Mouse (Mus musculus) gastrocnemius, adult 18-20 months (tissue): Measurements from ENCODE around the gene Prph2. TPM values are rescaled to one million over a fixed set of nuclear protein-coding genes. Genes with fewer than 3 reads are reported as not detected.

Experiments used
- DNase-seq: peaks from one replicate; pipeline ENCODE4 v3.0.0; 2021; ENCODE audit warnings: low spot score
- long read RNA-seq, 2 experiments: library from polyadenylated mRNA; stranded (forward); transcript quantifications; one replicate each; pipeline ENCODE4 v2.0.0; 2021
- total RNA-seq, 2 experiments: library from RNA; stranded (reverse); gene quantifications; 2 replicates each; pipeline ENCODE4 v1.2.3; 2021

The Prph2 gene
- total RNA-seq, result not detected
- long read RNA-seq, experiment 1, result 0 reads
- long read RNA-seq, experiment 2, result 0 reads

DNA sequence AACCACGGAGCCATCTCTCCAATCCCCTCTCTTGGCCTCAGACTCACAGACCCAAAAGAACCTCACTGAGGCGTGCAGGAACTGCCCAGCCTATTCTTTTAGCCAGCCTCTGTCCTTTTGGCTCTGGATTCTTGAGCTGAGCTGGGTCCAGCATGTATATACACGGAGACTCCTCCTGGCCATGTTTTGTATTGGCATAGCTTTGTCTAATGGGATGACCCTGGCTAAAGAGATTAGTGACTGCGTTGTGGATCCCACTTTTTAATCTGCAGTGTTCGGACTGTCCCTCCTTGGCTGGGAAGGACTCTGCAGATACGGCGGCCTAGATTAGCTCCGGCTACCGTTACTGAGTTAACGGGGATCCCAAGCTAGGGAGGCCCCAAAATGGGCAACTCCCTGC, at the start of gene Prph2:
Gene Prph2 (plus strand): TSS at position 274 of the 400 bp plus-strand sequence.
- no peak for DNase-seq

DNA sequence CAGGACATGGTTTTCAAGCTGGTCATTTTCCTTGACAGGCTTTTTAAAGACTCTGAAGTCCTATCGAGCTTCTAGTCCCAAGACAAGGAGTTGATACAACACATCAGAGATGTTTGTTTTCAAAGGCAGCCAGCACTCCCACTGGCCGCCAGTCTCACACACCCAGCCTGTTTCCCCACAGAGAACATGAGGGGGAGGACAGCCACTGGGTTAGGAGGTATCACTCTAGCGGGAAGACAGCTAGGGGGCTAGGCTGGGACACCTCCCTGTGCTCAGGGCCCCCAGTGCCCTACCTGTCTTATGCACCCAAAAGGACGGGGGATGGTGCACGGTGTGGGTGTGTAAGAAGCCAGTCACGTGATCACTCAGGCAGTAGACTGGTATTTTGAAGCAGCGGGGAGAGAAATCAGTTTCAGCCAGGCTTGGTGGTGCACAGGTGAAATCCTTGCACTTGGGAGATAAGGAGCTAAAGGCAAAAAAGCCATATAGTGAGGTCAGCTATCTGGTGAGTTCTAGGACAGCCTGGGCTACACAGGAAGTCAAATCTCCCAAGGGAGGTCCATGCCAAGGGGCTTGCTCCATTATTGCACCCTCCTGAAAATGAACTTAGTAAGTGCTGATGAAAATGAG, 45.6 kb upstream of the Prph2 start:
- no peak for DNase-seq

DNA sequence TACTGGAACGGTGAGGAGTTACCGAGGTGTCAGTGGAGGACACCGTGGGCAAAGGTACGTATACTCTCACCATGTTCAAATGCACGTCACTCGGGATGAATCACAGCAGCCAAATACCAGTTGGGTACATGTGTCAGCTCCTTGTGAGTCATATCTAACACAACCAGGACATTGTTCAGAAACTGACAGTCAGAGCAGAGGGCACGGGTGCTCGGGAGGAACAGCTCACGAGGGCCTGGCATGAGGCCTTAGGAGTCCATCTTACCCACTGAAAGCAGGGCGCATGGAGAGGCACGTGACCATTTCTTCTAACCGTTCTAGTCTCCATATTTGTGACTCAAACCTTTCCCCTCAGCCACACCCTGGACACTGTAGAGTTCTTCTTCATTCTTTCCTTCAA, 43.4 kb upstream of the Prph2 start:
- no peak for DNase-seq

DNA sequence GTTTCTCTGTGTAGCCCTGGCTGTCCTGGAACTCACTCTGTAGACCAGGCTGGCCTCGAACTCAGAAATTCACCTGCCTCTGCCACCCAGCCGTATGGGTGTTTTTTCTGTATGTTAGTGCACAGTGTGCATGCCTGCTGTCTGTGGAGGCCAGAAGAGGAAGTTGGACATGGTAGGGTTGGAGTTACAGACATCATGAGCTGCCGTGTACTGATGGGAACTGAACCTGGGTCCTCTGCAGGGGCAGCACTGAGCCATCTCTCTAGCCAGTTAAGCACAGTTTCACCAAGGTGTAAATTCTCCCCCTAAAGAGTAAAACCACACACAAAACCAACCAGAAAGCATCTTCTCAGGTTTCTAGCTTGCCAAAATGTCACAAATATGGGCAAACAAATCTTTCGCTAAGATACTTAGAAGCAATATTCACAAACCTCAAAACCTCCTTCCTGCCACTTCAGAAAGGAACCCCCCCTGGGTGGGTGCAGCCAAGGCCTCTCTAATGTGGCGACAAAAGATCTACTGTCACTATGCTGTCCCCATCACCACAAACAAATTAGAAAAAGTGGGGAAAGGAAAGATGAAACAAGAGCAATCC, 40.0 kb upstream of the Prph2 start:
- DNase-seq, result no peak

DNA sequence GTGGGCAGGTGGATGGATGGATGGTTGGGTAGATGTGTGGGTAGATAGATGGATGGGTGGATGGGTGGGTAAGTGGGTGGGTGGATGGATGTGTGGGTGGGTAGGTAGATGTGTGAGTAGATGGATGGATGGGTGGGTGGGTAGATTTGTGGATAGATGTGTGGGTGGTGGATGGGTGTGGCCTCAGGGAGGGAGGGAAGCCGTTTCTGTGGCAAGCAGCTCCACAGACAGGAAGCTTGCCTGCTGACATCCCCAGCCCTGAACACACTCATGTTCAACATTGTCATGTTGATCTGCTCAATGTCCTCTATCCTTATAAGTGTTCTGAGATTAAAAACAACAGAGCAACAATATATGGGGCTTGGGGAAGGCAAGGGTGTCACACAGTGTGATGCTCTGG, 39.3 kb upstream of the Prph2 start:
- no peak for DNase-seq

DNA sequence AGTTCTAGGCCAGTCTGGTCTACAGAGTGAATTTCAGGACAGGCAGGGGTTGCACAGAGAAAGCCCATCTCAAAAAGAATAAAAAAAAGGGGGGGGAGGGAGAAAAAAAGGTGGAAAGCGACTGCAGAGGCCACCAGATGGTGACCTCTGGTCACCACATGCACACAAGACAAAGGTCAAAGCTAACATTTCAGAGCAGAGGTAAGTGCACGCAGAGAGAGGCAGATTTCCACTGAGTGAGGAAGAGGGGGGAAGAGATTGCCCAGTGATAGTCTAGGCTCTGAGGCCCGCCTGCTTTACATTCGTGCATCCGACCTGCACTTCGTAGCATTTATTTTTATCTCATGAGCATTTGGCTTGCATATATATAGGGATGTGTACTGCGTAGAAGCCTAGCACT, 37.5 kb upstream of the Prph2 start:
- no peak for DNase-seq

DNA sequence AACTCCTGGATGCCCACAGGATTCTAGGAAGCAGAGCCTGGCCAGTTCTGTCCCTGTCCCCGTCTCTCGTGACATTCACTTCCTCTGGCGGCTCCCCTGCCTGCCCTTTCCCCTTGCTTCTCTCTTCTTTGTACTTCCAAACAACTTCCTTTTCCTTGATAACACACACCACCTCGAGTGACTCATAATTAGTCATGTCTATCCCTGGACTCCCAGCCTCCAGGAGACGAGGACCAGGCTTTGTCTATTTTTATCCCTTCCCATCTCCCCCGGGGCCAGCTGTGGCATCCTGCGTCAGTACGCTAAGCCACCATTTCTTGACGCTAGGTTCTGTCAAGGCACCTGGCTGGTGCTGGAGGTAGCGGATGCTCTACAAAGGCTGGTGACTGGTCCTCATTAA, 36.1 kb upstream of the Prph2 start:
- peak; percentile 47 for DNase-seq

DNA sequence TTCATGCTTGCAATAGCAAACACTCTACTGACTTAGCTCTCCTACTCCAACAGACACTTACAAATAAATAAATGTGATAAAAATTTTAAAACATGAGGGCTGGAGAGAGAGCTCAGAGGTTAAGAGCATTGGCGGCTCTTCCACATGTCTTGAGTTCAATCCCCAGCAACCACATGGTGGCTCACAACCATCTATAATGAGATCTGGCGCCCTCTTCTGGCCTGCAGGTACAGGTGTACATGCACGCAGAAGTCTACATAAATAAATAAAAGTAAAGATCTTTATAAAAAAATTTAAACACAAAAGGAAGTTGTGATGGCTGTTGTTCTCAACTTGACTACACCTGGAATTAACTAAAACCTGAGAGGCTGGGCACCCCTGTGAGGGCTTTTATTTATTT, 34.6 kb upstream of the Prph2 start:
- DNase-seq, result no peak

DNA sequence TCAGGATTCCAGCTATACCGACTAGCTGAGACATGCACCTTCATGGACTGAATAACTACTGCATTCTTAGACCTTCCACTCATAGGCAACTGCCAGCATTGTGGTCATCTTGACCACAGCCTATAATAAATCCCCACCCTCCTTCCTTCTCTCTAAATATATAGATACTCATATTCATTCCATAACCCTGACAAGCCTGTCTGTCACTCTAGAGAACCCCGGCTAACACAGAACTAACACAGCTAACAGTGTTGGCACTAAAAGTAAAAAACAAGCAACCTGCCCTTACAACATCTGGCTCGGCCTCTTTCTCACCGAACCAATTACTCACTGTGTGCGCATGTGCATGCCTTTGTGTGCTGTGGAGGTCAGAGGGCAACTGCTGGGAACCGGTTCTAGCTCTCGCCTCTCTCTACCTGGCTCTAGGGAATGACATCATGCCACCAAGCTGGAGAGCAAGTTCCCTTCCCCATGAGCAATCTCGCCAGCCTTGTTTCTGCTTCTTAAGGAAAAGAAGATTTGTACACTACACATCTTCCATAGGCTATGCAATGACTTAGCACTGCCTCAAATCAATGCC, 33.8 kb upstream of the Prph2 start:
- DNase-seq, result no peak

DNA sequence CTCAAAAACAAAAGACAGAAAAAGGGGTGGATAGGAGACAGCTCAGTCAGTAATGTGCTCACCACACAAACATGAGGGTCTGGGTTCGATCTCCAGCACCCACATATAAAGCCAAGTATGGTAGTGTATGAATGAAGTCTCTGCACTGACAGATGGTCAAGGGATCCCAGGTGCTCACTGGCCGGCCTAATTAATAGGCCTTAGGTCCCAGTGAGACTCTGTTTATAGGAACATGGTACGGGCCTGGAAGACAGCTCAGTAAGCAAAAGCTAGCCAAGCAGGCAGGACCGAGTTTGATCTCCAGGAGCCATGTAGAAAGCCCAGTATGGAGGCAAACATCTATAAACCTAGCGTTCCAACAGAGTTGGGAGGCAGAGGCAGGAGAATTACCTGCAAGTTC, 33.2 kb upstream of the Prph2 start:
- no peak for DNase-seq

DNA sequence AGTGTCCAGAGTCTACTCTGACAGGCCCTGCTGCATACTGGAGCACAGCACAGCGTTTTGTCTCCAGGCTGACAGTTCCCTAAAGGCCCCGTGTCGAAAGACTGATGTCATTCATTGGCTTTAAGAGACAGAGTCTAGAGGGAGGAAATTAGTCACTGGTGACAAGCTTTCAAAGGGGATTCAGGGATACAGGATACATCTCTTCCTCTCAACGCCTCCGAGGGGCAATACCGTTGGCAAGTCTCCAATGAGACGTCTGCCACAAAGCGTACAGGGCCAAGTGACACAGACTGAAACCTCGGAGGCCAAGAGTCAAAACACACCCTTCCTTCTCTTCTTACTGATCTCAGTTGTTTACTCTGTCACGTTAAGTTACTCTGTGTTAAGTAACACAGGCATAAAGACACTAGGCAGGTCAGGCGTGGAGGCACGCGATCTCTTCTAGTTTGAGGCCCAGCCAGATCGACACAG, 30.4 kb upstream of the Prph2 start:
- DNase-seq, result peak; percentile 76

DNA sequence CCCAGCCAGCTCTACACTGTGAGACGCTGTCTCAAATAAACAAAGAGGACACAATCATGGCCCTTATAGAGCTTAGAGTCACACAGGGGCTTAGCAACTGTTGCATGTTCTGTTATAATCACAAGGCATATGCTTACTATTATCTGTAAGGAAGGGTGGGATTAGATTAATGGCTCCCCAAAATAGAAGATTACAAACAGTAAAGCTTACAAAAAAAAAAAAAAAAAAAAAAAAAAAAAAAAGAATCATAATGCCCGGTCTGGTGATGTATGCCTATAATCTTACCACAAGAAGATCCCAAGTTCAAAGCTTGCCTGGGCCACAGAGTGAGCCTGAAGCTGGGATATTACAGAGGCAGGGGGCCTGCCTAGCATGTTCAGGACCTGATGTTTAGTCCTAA, 29.9 kb upstream of the Prph2 start:
- DNase-seq, result no peak

DNA sequence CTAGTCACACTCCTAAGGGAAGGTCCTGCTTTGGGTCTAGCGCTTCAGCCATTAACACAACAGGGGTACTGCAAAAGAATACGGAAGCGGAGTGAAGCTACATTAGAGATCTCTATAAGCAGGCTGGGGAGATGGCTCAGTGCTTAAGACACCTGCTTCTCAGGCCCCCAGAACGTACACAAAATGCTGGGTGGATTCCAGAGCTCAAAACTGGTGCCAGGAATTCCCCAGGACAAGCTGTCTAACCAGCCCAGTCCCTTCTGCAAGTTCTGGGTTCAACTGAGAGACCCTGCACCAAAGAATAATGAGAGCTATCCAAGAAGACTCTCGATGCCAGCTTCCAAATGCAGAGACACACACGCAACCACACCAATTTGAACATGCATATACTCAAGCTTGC, 28.5 kb upstream of the Prph2 start:
- DNase-seq, result no peak

DNA sequence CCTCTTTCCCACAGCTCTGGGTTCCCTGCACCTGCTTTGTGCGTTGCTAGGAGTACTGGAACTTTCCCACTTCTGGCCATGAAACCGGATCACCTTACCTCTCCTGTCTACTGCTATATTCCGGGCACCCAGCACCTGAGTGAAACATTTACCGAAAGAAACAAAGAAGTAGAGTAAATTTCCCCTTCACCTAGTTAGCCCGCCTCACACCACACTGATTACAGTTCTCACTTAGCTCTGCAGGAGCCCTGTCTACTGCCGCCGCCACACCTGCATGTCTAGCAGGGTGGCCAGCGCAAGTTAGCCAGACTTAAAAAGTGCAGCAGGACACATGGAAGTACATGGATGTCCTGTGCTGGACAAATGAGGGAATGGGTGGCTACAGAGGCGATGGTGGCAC, 27.2 kb upstream of the Prph2 start:
- no peak for DNase-seq

DNA sequence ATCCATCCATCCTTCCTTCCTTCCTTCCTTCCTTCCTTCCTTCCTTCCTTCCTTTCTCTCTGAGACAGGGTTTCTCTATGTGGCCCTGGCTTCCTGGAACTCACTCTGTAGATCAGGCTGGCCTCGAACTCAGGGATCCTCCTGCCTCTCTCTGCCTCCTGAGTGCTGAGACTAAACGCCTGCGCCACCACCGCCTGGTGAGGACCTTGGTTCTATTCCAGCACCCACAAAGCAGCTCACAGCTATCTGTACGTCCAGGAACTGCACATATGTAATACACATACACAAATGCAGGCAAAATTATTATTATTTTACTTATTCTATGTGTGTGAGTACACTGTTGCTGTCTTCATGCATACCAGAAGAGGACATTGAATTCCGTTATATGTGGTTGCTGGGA, 25.5 kb upstream of the Prph2 start:
- DNase-seq, result no peak

DNA sequence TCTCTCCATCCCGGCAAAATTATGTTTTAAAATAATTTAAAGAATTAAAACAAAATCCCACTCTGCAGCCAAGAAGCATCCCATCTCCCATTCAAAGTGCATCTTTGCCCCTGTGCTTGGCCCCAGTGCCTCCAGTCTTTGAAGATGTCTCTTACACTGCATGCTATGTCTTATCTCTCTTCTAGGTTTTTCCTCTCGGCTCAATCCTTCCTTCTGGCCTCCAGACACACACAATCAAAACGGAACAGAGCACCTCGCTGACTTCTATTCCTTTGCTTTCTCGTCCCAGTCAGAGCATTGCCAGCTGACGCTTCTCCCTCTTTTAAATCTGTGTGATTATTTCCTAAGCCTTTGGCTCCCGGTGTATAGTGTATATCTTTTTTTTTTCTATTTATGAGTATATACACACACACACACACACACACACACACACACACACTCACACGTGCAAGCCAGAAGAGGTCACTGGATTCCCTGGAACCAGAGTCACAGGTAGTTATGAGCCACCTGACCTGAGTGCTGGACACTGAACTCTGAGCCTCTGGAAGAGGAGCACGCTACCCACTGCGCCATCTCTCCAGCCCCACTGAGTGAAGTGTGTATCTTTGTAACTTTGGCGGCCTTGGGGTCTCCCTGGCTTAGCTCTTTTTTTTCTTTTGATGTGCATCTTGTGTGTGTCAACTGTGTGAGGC, 24.9 kb upstream of the Prph2 start:
- DNase-seq, result no peak

DNA sequence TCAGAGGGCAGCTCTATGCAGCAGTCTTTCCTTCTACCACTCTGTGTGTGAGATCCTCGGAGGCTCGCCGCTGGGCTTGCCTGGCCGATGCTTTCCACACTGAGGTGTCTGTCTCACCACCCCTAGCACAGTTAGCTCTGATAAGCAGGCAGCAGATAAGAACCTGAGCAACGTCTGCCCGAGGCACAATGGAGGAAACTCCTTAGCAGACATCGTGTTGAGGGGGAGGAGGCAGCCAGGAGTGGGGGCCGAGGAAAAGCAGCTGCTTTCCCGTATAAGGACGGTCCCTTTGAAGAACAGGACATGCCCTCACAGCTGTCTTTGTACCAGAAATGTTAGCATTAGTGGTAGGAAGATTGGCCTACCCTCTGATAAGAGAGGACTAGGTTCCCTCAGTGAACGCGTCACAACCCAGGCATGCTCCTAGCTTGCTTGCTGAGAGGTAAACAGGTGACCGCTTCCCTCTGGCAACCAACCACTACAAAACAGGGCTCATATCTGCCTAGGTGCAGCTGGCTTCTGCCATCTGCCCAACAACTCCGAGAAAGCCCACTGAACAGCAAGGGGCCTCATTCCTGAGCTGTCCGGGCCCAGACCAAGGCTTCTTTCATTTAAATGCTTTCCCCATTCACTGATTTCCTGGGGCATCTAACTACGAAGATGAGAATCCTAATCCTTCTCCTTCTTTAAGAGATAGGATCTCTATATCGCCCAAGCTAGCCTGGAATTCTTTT, 24.2 kb upstream of the Prph2 start:
- DNase-seq, result no peak

DNA sequence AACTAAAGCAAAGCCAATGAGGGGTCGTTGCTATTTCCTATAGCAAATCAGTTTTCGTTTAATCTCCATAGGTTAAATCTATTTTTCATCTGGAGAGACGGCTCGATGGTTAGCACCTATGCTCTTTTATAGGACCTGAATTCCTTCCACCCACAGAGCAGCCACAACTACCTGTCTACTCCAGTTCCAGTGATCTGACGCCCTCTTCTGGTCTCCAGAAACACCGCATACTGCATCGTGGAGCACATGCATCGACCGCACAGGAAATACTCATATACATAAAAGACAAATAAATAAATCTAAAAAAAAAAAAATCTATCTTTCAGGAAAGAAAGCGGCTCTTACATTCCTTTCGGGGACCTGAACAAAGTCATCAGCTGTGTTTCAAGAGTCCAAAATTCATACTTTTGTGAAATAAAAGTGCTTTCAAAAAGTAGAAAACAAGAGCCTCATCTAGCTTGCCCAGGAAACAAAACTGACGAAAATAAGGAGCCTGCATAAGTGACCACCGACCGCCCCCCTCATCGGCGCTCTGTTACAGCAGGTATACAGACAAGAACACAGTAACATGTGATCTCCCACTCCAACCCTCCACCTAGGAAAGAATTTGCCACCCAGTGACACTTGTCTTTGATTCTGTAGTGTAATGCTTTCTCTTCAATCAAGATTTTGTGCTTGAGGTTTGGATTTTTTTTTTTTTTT, 21.6 kb upstream of the Prph2 start:
- DNase-seq, result peak; percentile 64

DNA sequence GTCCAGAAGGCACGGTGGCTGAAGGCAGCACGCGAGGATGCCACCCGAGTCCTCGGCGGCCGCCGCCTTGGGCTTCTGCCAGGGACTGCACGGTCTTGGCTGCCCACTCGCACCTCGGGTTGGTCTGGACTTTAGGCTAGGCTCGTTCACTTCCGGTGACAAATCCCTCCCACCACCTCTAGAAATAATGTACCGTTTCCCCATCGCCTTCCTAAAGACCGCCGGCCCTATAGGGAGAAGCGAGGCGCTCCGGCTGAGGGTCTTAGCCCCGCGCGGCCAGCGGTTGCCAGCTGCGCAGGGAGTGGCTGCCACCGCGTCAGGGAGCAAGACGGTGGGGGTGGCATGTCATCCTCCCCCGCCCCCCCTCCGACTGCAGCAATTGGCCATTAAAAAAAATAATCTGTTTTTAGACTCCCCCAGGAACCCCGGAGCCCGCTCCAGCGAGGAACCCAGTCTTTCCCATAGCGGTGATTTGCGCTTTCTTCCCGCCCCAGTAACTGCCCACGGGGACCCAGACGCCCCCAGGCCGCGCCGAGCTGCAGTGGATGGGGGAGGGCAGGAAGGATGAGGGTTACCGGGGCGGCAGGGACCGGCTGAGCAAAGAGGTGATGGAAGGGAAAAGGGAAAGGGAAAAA, 20.7 kb upstream of the Prph2 start:
- peak; percentile 83 for DNase-seq

DNA sequence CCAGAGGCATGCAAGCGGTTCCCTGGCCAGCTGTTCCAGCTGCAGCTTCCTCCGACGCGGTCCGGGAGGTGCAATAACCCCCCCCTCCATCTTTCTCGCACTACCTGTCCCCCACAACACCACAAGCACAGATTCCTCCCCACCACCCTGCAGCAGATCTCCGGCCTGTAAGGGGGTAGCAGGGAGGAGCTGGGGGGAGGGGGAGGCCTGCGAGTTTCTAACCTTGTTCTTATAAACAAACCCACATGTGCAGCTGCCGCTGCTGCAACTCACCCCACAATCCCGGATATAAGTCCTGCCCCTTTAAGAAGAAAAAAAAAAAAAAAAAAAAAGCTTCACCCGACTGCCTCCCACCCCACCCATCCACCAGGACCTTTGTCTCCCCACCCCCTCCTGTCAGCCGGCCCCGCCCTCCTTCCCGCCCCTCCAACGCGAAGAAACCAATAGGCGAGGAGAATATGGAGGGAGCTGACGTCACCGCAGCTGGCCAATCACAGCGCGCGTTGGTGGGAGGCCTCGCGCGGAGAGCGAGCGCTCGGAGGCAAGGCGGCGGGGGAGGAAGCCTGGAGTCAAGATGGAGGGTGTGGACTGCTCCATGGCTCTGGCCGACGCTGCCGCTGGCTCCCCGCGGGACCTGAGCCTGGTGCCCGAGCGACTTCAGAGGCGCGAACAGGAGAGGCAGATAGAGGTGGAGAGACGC, 20.0 kb upstream of the Prph2 start, which contains the start of gene Tbcc:
Gene Tbcc (plus strand): TSS at position 569 of the 700 bp plus-strand sequence.
- DNase-seq, result peak; percentile 97
